Mouse (Mus musculus) heart, postnatal 25 days (tissue): ENCODE measurements at regions not wholly inside any gene's neighbourhood (a gene's known extent, or its start where the extent isn't known, plus 50 kb on each side); places are given as distances from the start of the nearest gene placed in this dataset.

ENCODE experiments used
- DNase-seq: peaks from one replicate; pipeline ENCODE4 v3.0.0; 2022; ENCODE audit warnings: low spot score
- intact Hi-C: fragments of 180-260 bp; cut with DNase I; formaldehyde crosslinking; loops from one replicate; pipeline ENCODE4 v1.15.1; 2025

DNA sequence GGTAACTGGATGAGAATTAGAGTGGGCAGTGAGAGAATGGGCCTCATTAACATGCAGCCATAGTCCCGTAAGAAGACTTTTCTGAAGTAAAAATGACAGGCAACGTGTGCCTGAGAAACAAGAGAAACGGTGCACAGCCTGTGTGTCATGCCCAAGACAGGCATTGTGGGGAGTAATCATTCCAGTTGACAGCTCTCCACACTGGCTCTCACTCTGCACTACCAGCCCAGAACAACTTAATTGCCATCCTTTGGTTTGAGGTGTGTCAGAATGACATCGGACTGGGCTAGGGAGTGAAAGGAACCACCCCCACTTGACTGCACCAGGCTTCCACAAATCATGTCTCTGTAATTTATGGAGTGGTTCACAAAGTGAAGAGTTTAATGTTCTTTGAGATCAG lies 1104.9 kb downstream of the Pcdh7 start:
- intact Hi-C loops: loop anchor here (10.0 kb wide), 1 partner anchor 698 kb away; no protein-coding TSS in a partner anchor
- no peak for DNase-seq

DNA sequence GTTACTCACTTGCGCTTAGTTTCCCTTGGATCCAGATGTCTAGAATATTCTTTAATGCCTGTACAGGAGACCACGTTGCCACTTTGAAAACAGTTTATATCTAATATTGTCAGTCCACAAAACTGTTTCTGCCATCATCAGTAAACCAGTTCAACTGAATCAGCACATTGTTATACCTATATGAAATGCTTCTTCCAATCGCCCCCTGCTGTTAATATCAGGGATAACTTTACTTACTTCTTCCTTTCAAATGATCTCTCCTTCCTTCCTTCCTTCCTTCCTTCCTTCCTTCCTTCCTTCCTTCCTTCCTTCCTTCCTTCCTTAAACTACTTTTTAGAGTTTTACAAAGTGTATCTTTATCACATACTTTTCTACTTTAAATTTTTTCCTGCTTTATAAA lies 1108.2 kb downstream of the Pcdh7 start:
- DNase-seq: no peak
- intact Hi-C loops: loop anchor here (10.0 kb wide), 1 partner anchor 701 kb away; no protein-coding TSS in a partner anchor

- no peak for DNase-seq
- intact Hi-C loops: no loop called here
These were observed 1129.2 kb downstream of the Pcdh7 start for GRCm38 (mm10) chr5:58847001-58847400.

- intact Hi-C loops: no loop called here
- no peak for DNase-seq
These were observed 1140.2 kb downstream of the Pcdh7 start for GRCm38 (mm10) chr5:58858016-58858415.

DNA sequence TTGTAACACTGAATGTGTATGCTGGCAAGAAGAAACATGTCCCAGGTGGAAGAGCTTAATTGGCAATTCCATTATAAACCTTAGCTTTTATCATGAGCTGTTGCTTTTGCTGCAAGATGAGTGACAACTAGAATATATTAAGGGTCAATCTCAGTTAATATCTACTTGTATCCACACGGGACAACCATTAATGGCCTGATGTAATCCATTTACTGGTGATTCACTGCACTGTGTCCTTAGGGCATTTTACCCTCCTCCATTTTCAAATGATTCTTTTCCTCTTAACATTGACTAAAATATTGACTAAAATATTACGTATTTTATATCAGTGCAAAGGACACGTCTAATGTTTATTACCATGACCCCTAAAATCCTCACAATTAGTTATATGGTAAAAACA lies 1175.7 kb downstream of the Pcdh7 start:
- DNase-seq: no peak
- intact Hi-C loops: no loop called here

- no peak for DNase-seq
- intact Hi-C loops: no loop called here
These were observed 1223.7 kb downstream of the Pcdh7 start for GRCm38 (mm10) chr5:58941436-58941835.

GRCm38 (mm10) chr5:58975268-58975667 lies 1257.5 kb downstream of the Pcdh7 start:
- intact Hi-C loops: no loop called here
- no peak for DNase-seq

GRCm38 (mm10) chr5:58987754-58988153 lies 1270.0 kb downstream of the Pcdh7 start:
- DNase-seq: no peak
- intact Hi-C loops: no loop called here
